Comparison of ENCODE assay signal across 8 mouse cellular contexts in genomic region chr9:59013365-59013764, GRCm38 (mm10). TPM values are rescaled to one million over a fixed set of nuclear protein-coding genes. Genes with fewer than 3 reads are reported as not detected.
A peak's percentile ranks its signal among the peaks of the same experiment; 100 is the strongest.
DNase-seq lines count a peak whose midpoint lies in the region; ATAC-seq lines count a peak whose summit lies in the region.

No protein-coding gene starts in this region.

- DNase-seq in hindbrain, embryonic 14.5 days (ENCODE audit: low spot score): peak; percentile 90
- no peak for DNase-seq in hindbrain, embryonic 10.5 days (ENCODE audit: low spot score)
- peak; percentile 3 for DNase-seq in thymus, postnatal 14 days
- DNase-seq in thymus, postnatal 4 days: no peak
- DNase-seq in splenic B cell, adult 2 months (ENCODE audit: low read depth, low spot score): peak; percentile 31
- DNase-seq in natural killer cell, adult 2 months (ENCODE audit: low spot score in 2 of 2): no peak
- DNase-seq in urinary bladder, postnatal 10 days (ENCODE audit: low spot score): no peak

- H3K27ac ChIP-seq in hindbrain, embryonic 14.5 days: no peak overlapping the region
- no peak overlapping the region for H3K27ac ChIP-seq in hindbrain, embryonic 10.5 days
- H3K27ac ChIP-seq in embryonic facial prominence, embryonic 12.5 days: peak overlapping the region; percentile 42; the same call in 1 of the 2 replicates

- no peak overlapping the region for H3K4me3 ChIP-seq in hindbrain, embryonic 14.5 days (replicated peaks; ENCODE audit: low read length)
- no peak overlapping the region for H3K4me3 ChIP-seq in hindbrain, embryonic 10.5 days
- H3K4me3 ChIP-seq in embryonic facial prominence, embryonic 12.5 days: no peak overlapping the region

- no peaks in the 10 kb centered on the region for H3K4me1 ChIP-seq in hindbrain, embryonic 14.5 days (replicated peaks; ENCODE audit: control insufficient read depth, insufficient read depth, low read length)
- peaks cover 5% of the 10 kb centered on the region; the same call in 1 of the 2 replicates for H3K4me1 ChIP-seq in hindbrain, embryonic 10.5 days (replicated peaks)
- peaks cover 9% of the 10 kb centered on the region; the same call in 1 of the 2 replicates for H3K4me1 ChIP-seq in embryonic facial prominence, embryonic 12.5 days

- no peaks in the 10 kb centered on the region for H3K9me3 ChIP-seq in hindbrain, embryonic 14.5 days (ENCODE audit: control insufficient read depth, low read length)
- H3K9me3 ChIP-seq in hindbrain, embryonic 10.5 days: no peaks in the 10 kb centered on the region
- H3K9me3 ChIP-seq in embryonic facial prominence, embryonic 12.5 days: no peaks in the 10 kb centered on the region

- H3K4me2 ChIP-seq in hindbrain, embryonic 14.5 days (replicated peaks): no peak overlapping the region
- no peak overlapping the region for H3K4me2 ChIP-seq in embryonic facial prominence, embryonic 12.5 days (replicated peaks)

- H3K27me3 ChIP-seq in hindbrain, embryonic 14.5 days (ENCODE audit: control insufficient read depth, insufficient read depth, low read length): no peaks in the 10 kb centered on the region
- H3K27me3 ChIP-seq in hindbrain, embryonic 10.5 days (ENCODE audit: insufficient read depth, poor library complexity, severe bottlenecking): no peaks in the 10 kb centered on the region
- no peaks in the 10 kb centered on the region for H3K27me3 ChIP-seq in embryonic facial prominence, embryonic 12.5 days
- no peaks in the 10 kb centered on the region; the same call in 1 of the 2 replicates for H3K27me3 ChIP-seq in splenic B cell, adult 2 months (ENCODE audit: control insufficient read depth, insufficient read depth, low read length, poor library complexity, severe bottlenecking)

- no peak overlapping the region for H3K9ac ChIP-seq in hindbrain, embryonic 14.5 days
- no peak overlapping the region for H3K9ac ChIP-seq in embryonic facial prominence, embryonic 12.5 days

- WGBS in hindbrain, embryonic 14.5 days: 17% methylated on average over 2 of the region's 2 CpGs
- WGBS in hindbrain, embryonic 10.5 days: 34% methylated on average over 2 of the region's 2 CpGs
- WGBS in embryonic facial prominence, embryonic 12.5 days: 10% methylated on average over 2 of the region's 2 CpGs

- ATAC-seq in hindbrain, embryonic 14.5 days (ENCODE audit: low FRiP score): no peak
- no peak for ATAC-seq in embryonic facial prominence, embryonic 12.5 days (ENCODE audit: insufficient number of reproducible peaks, insufficient read depth, low FRiP score, low TSS enrichment)

- H3K36me3 ChIP-seq in hindbrain, embryonic 14.5 days (replicated peaks; ENCODE audit: control insufficient read depth, insufficient read depth): no peaks in the 10 kb centered on the region
- H3K36me3 ChIP-seq in hindbrain, embryonic 10.5 days: no peaks in the 10 kb centered on the region
- no peaks in the 10 kb centered on the region for H3K36me3 ChIP-seq in embryonic facial prominence, embryonic 12.5 days
- no peaks in the 10 kb centered on the region for H3K36me3 ChIP-seq in splenic B cell, adult 2 months (ENCODE audit: control insufficient read depth, insufficient read depth, low read length, poor library complexity, severe bottlenecking)

RNA-seq across cellular contexts. Expression of gene Neo1, which starts 22.9 kb away (rescaled TPM):
- 62.1 and 66.9 TPM in 2 replicates for polyA plus RNA-seq in hindbrain, embryonic 14.5 days (2014; fragmentation: Nextera tagmentation; extraction: Ambion mirVana)
- polyA plus RNA-seq in hindbrain, embryonic 10.5 days (2016; fragmentation: Nextera tagmentation; extraction: Ambion mirVana): 34.5 and 36.5 TPM in 2 replicates
- 60.0 and 61.4 TPM in 2 replicates for polyA plus RNA-seq in embryonic facial prominence, embryonic 12.5 days (2016; fragmentation: Nextera tagmentation; extraction: Ambion mirVana)

Comparison
In these comparisons a context has a peak if more than half of its experiments do, and no peak if none do; other contexts are left out.
1. DNase-seq: peak in hindbrain, embryonic 14.5 days (single experiment), thymus, postnatal 14 days (single experiment) and splenic B cell, adult 2 months (single experiment); none in hindbrain, embryonic 10.5 days (single experiment), thymus, postnatal 4 days (single experiment), natural killer cell, adult 2 months (0 of 2) and urinary bladder, postnatal 10 days (single experiment).